Mouse (Mus musculus) limb, embryonic 14.5 days (tissue): ENCODE measurements at regions not wholly inside any gene's neighbourhood (a gene's known extent, or its start where the extent isn't known, plus 50 kb on each side); places are given as distances from the start of the nearest gene placed in this dataset.

Experiments used
- ATAC-seq: fragments of 200-750 bp; cut with Nextera tagmentation; 2 replicates; pipeline ENCODE4 v1.8.0; 2017; ENCODE audit warnings: low read depth, moderate number of reproducible peaks, moderate TSS enrichment; ENCODE audit not compliant: low FRiP score
- DNase-seq: peaks from one replicate; pipeline ENCODE4 v3.0.0-alpha.2; 2015; ENCODE audit warnings: low spot score
- H3K27ac ChIP-seq: fragments of 300-500 bp; sonication (generic); replicated peaks from 2 replicates; pipeline ENCODE4 v1.5.1; 2014; ENCODE audit warnings: low read depth, mild to moderate bottlenecking, low read length, moderate library complexity, mixed read lengths
- H3K27me3 ChIP-seq: fragments of 300-500 bp; sonication (generic); 2 replicates; pipeline ENCODE4 v1.6.1; 2014; ENCODE audit warnings: low read length, mixed read lengths; ENCODE audit not compliant: control insufficient read depth, insufficient read depth
- H3K36me3 ChIP-seq: fragments of 300-500 bp; sonication (generic); 2 replicates; pipeline ENCODE4 v1.6.1; 2014; ENCODE audit warnings: mild to moderate bottlenecking, low read length, moderate library complexity, mixed read lengths; ENCODE audit not compliant: control insufficient read depth, insufficient read depth
- H3K4me1 ChIP-seq: fragments of 300-500 bp; sonication (generic); 2 replicates; pipeline ENCODE4 v1.6.1; 2014; ENCODE audit warnings: antibody characterized with exemption, low read length, mixed read lengths; ENCODE audit not compliant: control insufficient read depth, insufficient read depth
- H3K4me2 ChIP-seq: fragments of 300-500 bp; sonication (generic); replicated peaks from 2 replicates; pipeline ENCODE4 v1.6.1; 2014; ENCODE audit warnings: low read depth, mild to moderate bottlenecking, low read length, moderate library complexity; ENCODE audit not compliant: severe bottlenecking
- H3K4me3 ChIP-seq: fragments of 300-500 bp; sonication (generic); replicated peaks from 2 replicates; pipeline ENCODE4 v1.5.1; 2014; ENCODE audit warnings: low read length
- H3K9ac ChIP-seq: fragments of 300-500 bp; sonication (generic); 2 replicates; pipeline ENCODE4 v1.6.1; 2014; ENCODE audit warnings: mild to moderate bottlenecking, low read depth, low read length, moderate library complexity; ENCODE audit not compliant: severe bottlenecking
- H3K9me3 ChIP-seq: fragments of 300-500 bp; sonication (generic); 2 replicates; pipeline ENCODE4 v1.6.1; 2016; ENCODE audit warnings: low read length; ENCODE audit not compliant: control insufficient read depth
- POLR2A ChIP-seq: fragments of 200-500 bp; IDR thresholded peaks from 2 replicates; pipeline ENCODE4 v1.8.0; 2012; ENCODE audit warnings: inconsistent platforms, mild to moderate bottlenecking, moderate library complexity, borderline replicate concordance; ENCODE audit not compliant: insufficient read depth, insufficient read length; ENCODE audit errors: extremely low read depth
- WGBS: fragments of 180-500 bp; shearing (Covaris S2); extraction: QIAGEN DNeasy Blood & Tissue Kit; methylation state at CpG from one replicate; pipeline ENCODE4 v1.1.7; 2014; 5-methylcytosine and 5-hydroxymethylcytosine counted together

- no peaks in the 10 kb centered on the region for H3K36me3 ChIP-seq
- no peak overlapping the region for H3K9ac ChIP-seq
- no peak for TF ChIP-seq POLR2A
- DNase-seq (no peak), ATAC-seq (no peak)
- H3K4me1 ChIP-seq: no peaks in the 10 kb centered on the region
- no peak overlapping the region for H3K27ac ChIP-seq
- H3K27me3 ChIP-seq: no peaks in the 10 kb centered on the region
- H3K4me2 ChIP-seq: no peak overlapping the region
- WGBS: 73% methylated on average over 1 of the region's 1 CpGs
- H3K9me3 ChIP-seq: no peaks in the 10 kb centered on the region
- no peak overlapping the region for H3K4me3 ChIP-seq
Observed at GRCm38 (mm10) chr3:61428713-61429112, 63.0 kb upstream of the B430305J03Rik start.

GRCm38 (mm10) chr3:61423945-61424344 lies 58.2 kb upstream of the B430305J03Rik start:
- Histone ChIP-seq H3K4me2 (no peak overlapping the region), H3K9me3 (no peaks in the 10 kb centered on the region), H3K4me3 (no peak overlapping the region), H3K36me3 (no peaks in the 10 kb centered on the region), H3K27ac (no peak overlapping the region), H3K27me3 (no peaks in the 10 kb centered on the region), H3K4me1 (no peaks in the 10 kb centered on the region), H3K9ac (no peak overlapping the region)
- DNase-seq (no peak), ATAC-seq (no peak)
- WGBS: 73% methylated on average over 5 of the region's 5 CpGs
- no peak for TF ChIP-seq POLR2A

GRCm38 (mm10) chr3:61419706-61420105 lies 54.0 kb upstream of the B430305J03Rik start:
- Histone ChIP-seq H3K4me2 (no peak overlapping the region), H3K36me3 (no peaks in the 10 kb centered on the region), H3K9me3 (no peaks in the 10 kb centered on the region), H3K27ac (no peak overlapping the region), H3K4me3 (no peak overlapping the region), H3K9ac (no peak overlapping the region), H3K4me1 (no peaks in the 10 kb centered on the region), H3K27me3 (no peaks in the 10 kb centered on the region)
- no peak for ATAC-seq
- DNase-seq: no peak
- 87% methylated on average over 3 of the region's 3 CpGs for WGBS
- no peak for TF ChIP-seq POLR2A

- no peaks in the 10 kb centered on the region for H3K9me3 ChIP-seq
- H3K4me3 ChIP-seq: no peak overlapping the region
- H3K4me1 ChIP-seq: no peaks in the 10 kb centered on the region
- no peak overlapping the region for H3K9ac ChIP-seq
- ATAC-seq (no peak), DNase-seq (no peak)
- no peak for TF ChIP-seq POLR2A
- no peaks in the 10 kb centered on the region for H3K27me3 ChIP-seq
- no peak overlapping the region for H3K27ac ChIP-seq
- H3K4me2 ChIP-seq: no peak overlapping the region
- 85% methylated on average over 3 of the region's 3 CpGs for whole genome bisulfite sequencing
- no peaks in the 10 kb centered on the region for H3K36me3 ChIP-seq
Observed at GRCm38 (mm10) chr3:61418096-61418495, 52.3 kb upstream of the B430305J03Rik start.
